Mouse (Mus musculus): ENCODE data around the gene Olfr807. TPM values are rescaled to one million over a fixed set of nuclear protein-coding genes. Genes with fewer than 3 reads are reported as not detected.
A peak's percentile ranks its signal among the peaks of the same experiment; 100 is the strongest.

The Olfr807 gene
- polyA plus RNA-seq (2012; fragmentation: generic; extraction: Trizol): not detected

- no peak within 1 kb of the TSS for H3K4me2 ChIP-seq (ENCODE audit: low read depth)
- H3ac ChIP-seq (ENCODE audit: control insufficient read depth, insufficient read length): no peak within 1 kb of the TSS
- TF ChIP-seq MYOD1 (IDR thresholded peaks at IDR 0.05; ENCODE audit: control insufficient read depth in 1 of 3, insufficient read length in 2 of 3, low read depth in 2 of 3) (no peak), CEBPB (IDR thresholded peaks at IDR 0.05; ENCODE audit: insufficient read depth, poor library complexity, severe bottlenecking) (no peak), TCF3 (IDR thresholded peaks at IDR 0.05; ENCODE audit: insufficient read length, low read depth) (no peak)
- no peak within 1 kb of the TSS for H3K4me3 ChIP-seq
- no peaks in the 10 kb centered on the region for H3K27me3 ChIP-seq (ENCODE audit: control insufficient read depth, insufficient read depth, insufficient read length)
- no peaks in the 10 kb centered on the region for H3K36me3 ChIP-seq (ENCODE audit: control insufficient read depth, insufficient read depth)
- no peaks in the 10 kb centered on the region for H3K79me2 ChIP-seq (ENCODE audit: control insufficient read depth, insufficient read depth)
These were observed at the start of gene Olfr807 for GRCm38 (mm10) chr10:129757693-129758092. Olfr807 (minus strand) TSS chr10:129757793.

DNA sequence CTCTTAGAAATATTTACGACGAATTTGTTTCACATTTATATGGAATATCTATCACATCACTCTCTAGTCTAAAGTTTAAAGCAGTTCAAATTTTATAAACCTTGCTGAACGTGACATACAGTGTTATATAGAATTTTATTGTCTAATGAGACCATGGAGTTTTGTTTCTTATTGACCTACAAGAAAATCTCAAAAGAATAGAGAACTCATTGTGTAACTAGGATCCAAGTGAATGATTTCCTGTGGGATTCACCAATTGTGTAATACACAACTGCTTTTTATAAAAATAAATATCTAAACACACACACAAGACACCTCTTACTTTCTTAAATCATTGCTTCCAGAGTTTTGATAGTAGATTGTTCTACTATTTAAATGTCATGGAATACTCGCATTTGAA, 46.7 kb upstream of the Olfr807 start, which contains the start of gene Olfr811:
TSS of gene Olfr811 (minus strand) at position 101 of the 400 bp plus-strand sequence.
- Histone ChIP-seq H3K27me3 (ENCODE audit: control insufficient read depth, insufficient read depth, insufficient read length) (no peaks in the 10 kb centered on the region), H3K4me2 (ENCODE audit: low read depth) (no peak within 1 kb of the TSS), H3K79me2 (ENCODE audit: control insufficient read depth, insufficient read depth) (no peaks in the 10 kb centered on the region), H3K36me3 (ENCODE audit: control insufficient read depth, insufficient read depth) (no peaks in the 10 kb centered on the region), H3K4me3 (no peak within 1 kb of the TSS), H3ac (ENCODE audit: control insufficient read depth, insufficient read length) (no peak within 1 kb of the TSS)
- TF ChIP-seq MAX (IDR thresholded peaks at IDR 0.05; ENCODE audit: low read depth): no peak
- TF ChIP-seq USF1 (IDR thresholded peaks at IDR 0.05; ENCODE audit: low read depth): no peak
- TF ChIP-seq E2F4 (IDR thresholded peaks at IDR 0.05; ENCODE audit: insufficient read depth): no peak
- no peak for TF ChIP-seq POLR2A (IDR thresholded peaks at IDR 0.05; ENCODE audit: insufficient read length, low read depth)
- no peak for TF ChIP-seq REST (IDR thresholded peaks at IDR 0.05; ENCODE audit: insufficient read depth, insufficient read length)
- TF ChIP-seq TCF12 (IDR thresholded peaks at IDR 0.05; ENCODE audit: insufficient read depth, poor library complexity, severe bottlenecking): no peak
- TF ChIP-seq POLR2AphosphoS2 (IDR thresholded peaks at IDR 0.05; ENCODE audit: insufficient read length, low read depth): no peak
- TF ChIP-seq MYOG (IDR thresholded peaks at IDR 0.05; ENCODE audit: control insufficient read depth in 1 of 3, insufficient read depth in 1 of 3, insufficient read length in 2 of 3, low read depth in 2 of 3): no peak
- no peak for TF ChIP-seq CEBPB (IDR thresholded peaks at IDR 0.05; ENCODE audit: insufficient read depth, poor library complexity, severe bottlenecking)
- no peak for TF ChIP-seq MYOD1 (IDR thresholded peaks at IDR 0.05; ENCODE audit: control insufficient read depth in 1 of 3, insufficient read length in 2 of 3, low read depth in 2 of 3)
- no peak for TF ChIP-seq TCF3 (IDR thresholded peaks at IDR 0.05; ENCODE audit: insufficient read length, low read depth)
- TF ChIP-seq SRF (IDR thresholded peaks at IDR 0.05; ENCODE audit: control insufficient read depth, insufficient read length, low read depth): no peak

DNA sequence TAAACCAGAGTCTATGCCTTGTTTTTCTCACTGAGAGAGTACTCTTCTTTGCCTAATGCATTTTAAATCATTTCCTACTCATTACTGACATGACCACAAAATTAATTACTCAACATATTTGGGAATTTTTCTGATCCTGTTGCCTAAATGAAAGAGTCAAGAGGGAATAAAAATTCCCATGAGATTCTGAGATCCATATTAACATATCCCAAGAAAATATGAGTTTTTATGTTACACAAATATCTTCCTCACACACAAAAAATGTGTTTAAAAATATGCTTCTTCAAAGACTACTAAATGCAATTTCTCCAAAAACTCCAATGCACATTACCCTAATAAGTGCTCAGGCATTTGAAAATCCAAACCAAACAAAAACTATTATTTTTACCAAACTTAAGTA, 37.2 kb upstream of the Olfr807 start, which contains the start of gene Olfr810:
TSS of gene Olfr810 (minus strand) at position 101 of the 400 bp plus-strand sequence.
- no peak within 1 kb of the TSS for H3ac ChIP-seq (ENCODE audit: control insufficient read depth, insufficient read length)
- no peak for TF ChIP-seq POLR2A (IDR thresholded peaks at IDR 0.05; ENCODE audit: insufficient read length, low read depth)
- TF ChIP-seq REST (IDR thresholded peaks at IDR 0.05; ENCODE audit: insufficient read depth, insufficient read length): no peak
- no peak for TF ChIP-seq TCF12 (IDR thresholded peaks at IDR 0.05; ENCODE audit: insufficient read depth, poor library complexity, severe bottlenecking)
- no peak for TF ChIP-seq CEBPB (IDR thresholded peaks at IDR 0.05; ENCODE audit: insufficient read depth, poor library complexity, severe bottlenecking)
- TF ChIP-seq MYOG (IDR thresholded peaks at IDR 0.05; ENCODE audit: control insufficient read depth in 1 of 3, insufficient read depth in 1 of 3, insufficient read length in 2 of 3, low read depth in 2 of 3): no peak
- no peak for TF ChIP-seq POLR2AphosphoS2 (IDR thresholded peaks at IDR 0.05; ENCODE audit: insufficient read length, low read depth)
- TF ChIP-seq USF1 (IDR thresholded peaks at IDR 0.05; ENCODE audit: low read depth): no peak
- no peak for TF ChIP-seq TCF3 (IDR thresholded peaks at IDR 0.05; ENCODE audit: insufficient read length, low read depth)
- no peak for TF ChIP-seq SRF (IDR thresholded peaks at IDR 0.05; ENCODE audit: control insufficient read depth, insufficient read length, low read depth)
- H3K79me2 ChIP-seq (ENCODE audit: control insufficient read depth, insufficient read depth): no peaks in the 10 kb centered on the region

GRCm38 (mm10) chr10:129778123-129778522, 20.5 kb upstream of the Olfr807 start:
- H3K79me2 ChIP-seq (ENCODE audit: control insufficient read depth, insufficient read depth): no peaks in the 10 kb centered on the region
- no peak overlapping the region for H3K4me3 ChIP-seq
- H3K36me3 ChIP-seq (ENCODE audit: control insufficient read depth, insufficient read depth): no peaks in the 10 kb centered on the region
- TF ChIP-seq TCF12 (IDR thresholded peaks at IDR 0.05; ENCODE audit: insufficient read depth, poor library complexity, severe bottlenecking): peak; percentile 28
- TF ChIP-seq POLR2AphosphoS2 (IDR thresholded peaks at IDR 0.05; ENCODE audit: insufficient read length, low read depth): no peak
- peak; percentile 15 to 59 (median 49) for TF ChIP-seq MYOD1 (IDR thresholded peaks at IDR 0.05; ENCODE audit: control insufficient read depth in 1 of 3, insufficient read length in 2 of 3, low read depth in 2 of 3)
- TF ChIP-seq CEBPB (IDR thresholded peaks at IDR 0.05; ENCODE audit: insufficient read depth, poor library complexity, severe bottlenecking): no peak
- TF ChIP-seq MYOG (IDR thresholded peaks at IDR 0.05; ENCODE audit: control insufficient read depth in 1 of 3, insufficient read depth in 1 of 3, insufficient read length in 2 of 3, low read depth in 2 of 3): no peak
- no peak for TF ChIP-seq POLR2A (IDR thresholded peaks at IDR 0.05; ENCODE audit: insufficient read length, low read depth)
- TF ChIP-seq REST (IDR thresholded peaks at IDR 0.05; ENCODE audit: insufficient read depth, insufficient read length): no peak
- H3K4me2 ChIP-seq (ENCODE audit: low read depth): no peak overlapping the region
- no peak overlapping the region for H3ac ChIP-seq (ENCODE audit: control insufficient read depth, insufficient read length)
- H3K27me3 ChIP-seq (ENCODE audit: control insufficient read depth, insufficient read depth, insufficient read length): no peaks in the 10 kb centered on the region

More for the DNA sequence above, 37.2 kb upstream of the Olfr807 start, which contains the start of gene Olfr810:
- Histone ChIP-seq H3K36me3 (ENCODE audit: control insufficient read depth, insufficient read depth) (no peaks in the 10 kb centered on the region), H3K4me3 (no peak within 1 kb of the TSS), H3K4me2 (ENCODE audit: low read depth) (peak within 1 kb of the TSS; percentile 4), H3K27me3 (ENCODE audit: control insufficient read depth, insufficient read depth, insufficient read length) (no peaks in the 10 kb centered on the region)

GRCm38 (mm10) chr10:129774338-129774737, 16.7 kb upstream of the Olfr807 start, which contains the start of gene Olfr809:
Olfr809 (plus strand) TSS chr10:129774638.
- TF ChIP-seq MYOG (IDR thresholded peaks at IDR 0.05; ENCODE audit: control insufficient read depth in 1 of 3, insufficient read depth in 1 of 3, insufficient read length in 2 of 3, low read depth in 2 of 3) (no peak), REST (IDR thresholded peaks at IDR 0.05; ENCODE audit: insufficient read depth, insufficient read length) (no peak), USF1 (IDR thresholded peaks at IDR 0.05; ENCODE audit: low read depth) (no peak), TCF3 (IDR thresholded peaks at IDR 0.05; ENCODE audit: insufficient read length, low read depth) (no peak), POLR2AphosphoS2 (IDR thresholded peaks at IDR 0.05; ENCODE audit: insufficient read length, low read depth) (no peak), POLR2A (IDR thresholded peaks at IDR 0.05; ENCODE audit: insufficient read length, low read depth) (no peak), MYOD1 (IDR thresholded peaks at IDR 0.05; ENCODE audit: control insufficient read depth in 1 of 3, insufficient read length in 2 of 3, low read depth in 2 of 3) (no peak), TCF12 (IDR thresholded peaks at IDR 0.05; ENCODE audit: insufficient read depth, poor library complexity, severe bottlenecking) (no peak)
- Histone ChIP-seq H3K4me3 (no peak within 1 kb of the TSS), H3K4me2 (ENCODE audit: low read depth) (no peak within 1 kb of the TSS), H3K79me2 (ENCODE audit: control insufficient read depth, insufficient read depth) (no peaks in the 10 kb centered on the region), H3K27me3 (ENCODE audit: control insufficient read depth, insufficient read depth, insufficient read length) (no peaks in the 10 kb centered on the region), H3ac (ENCODE audit: control insufficient read depth, insufficient read length) (no peak within 1 kb of the TSS), H3K36me3 (ENCODE audit: control insufficient read depth, insufficient read depth) (no peaks in the 10 kb centered on the region)
